Mouse (Mus musculus) thymus, postnatal 4 days (tissue): ENCODE measurements around the gene Aaed1.
"Not testable (repeated sequence)": the region's sequence is repeated elsewhere in the genome, so short reads cannot be mapped to it uniquely, and the experiment has no call there.

Experiments
- DNase-seq: peaks from one replicate; pipeline ENCODE4 v3.0.0; 2021

Gene Aaed1

DNA sequence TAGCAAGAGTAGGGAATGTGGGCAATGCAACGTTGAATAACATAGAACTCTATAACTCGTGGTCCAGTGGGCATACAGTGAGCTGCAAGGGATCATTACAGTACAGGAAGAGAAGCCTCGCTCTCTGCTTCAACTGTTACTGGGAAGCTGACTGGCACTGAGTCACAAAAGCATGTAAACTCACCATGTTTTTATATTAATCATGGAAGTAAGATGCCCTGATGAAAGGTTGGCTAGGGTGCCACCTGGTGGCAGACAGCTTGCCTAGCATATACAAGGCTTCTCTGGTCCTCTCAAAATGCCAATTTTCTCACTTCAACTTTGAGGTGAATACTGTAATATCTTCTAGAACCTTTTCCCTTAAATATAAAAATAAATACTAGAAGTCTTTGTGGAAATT lies 6.4 kb downstream of the Aaed1 start:
- DNase-seq = peak; percentile 84

DNA sequence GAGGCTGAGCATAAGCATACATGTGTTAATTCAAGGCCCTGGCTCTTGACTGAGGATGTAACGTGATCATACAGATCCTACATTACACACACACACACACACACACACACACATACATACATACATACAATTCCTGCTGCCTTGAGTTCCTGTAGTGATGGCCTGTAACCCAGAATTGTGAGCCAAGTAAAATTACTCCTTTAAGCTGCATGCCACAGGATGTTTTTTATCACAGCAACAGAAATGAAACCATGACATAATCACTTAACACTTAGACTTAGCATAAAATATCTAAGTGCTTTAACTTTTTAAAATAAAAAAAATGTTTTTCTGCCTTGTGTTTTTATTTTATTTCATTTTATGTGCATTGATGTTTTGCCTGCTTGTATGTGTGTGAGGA lies 13.4 kb downstream of the Aaed1 start:
- no peak for DNase-seq

DNA sequence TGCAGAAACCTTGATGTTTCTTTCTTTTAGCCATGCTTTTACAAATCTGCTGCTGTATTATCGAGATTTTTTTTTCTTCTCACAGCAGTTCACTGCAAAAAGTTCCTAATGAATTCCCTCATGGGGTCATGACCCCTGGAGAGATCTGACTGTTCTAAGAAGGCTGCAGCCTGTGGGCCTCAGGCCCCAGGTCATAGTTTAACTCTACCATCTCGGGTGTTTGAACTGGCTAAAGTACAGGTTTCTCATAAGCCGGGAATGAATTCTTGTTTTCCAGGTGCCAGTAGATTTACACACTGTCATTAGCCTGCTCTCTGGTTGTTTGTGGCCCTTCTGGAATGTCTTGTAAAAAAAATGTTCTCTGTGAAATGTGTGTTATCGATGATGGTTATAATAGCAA lies 25.7 kb downstream of the Aaed1 start:
- no peak for DNase-seq

DNA sequence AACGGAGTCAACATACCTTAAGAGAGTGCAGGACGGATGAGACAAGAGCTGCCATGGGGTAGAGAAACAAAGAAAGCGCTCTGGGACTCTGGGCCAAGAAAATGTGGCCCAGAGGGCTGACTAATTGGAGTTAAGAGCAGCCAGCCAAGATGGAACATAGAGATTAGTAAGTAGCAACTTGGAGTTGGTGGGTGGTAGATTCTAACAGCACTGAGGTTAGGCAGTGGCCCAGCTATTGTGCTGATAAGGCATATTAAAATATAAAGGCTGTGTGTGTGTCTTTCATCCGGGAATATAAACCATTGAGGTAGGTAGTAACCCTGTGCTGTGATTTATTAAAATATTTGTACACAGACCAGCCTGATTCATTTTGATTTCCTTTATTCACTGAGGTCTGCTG lies 26.2 kb downstream of the Aaed1 start:
- DNase-seq = no peak

DNA sequence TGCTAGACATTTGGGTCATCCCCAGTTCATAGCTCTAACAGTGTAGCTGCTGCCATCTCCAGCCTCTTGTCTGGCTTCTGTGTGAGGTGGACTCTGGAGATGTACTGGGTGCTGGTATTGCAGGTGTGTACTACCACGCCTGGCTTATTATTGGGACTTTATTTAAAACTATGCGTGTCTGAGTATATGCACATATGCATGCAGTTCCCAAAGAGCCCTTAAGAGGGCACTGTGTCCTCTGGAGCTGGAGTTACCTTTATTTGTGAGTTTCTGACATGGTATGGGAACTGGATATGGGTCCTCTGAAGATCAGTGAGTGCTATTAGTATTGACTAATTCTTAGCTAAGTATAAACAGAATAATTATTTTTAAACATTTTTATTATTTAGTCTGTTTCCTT lies 27.8 kb downstream of the Aaed1 start:
- no peak for DNase-seq

DNA sequence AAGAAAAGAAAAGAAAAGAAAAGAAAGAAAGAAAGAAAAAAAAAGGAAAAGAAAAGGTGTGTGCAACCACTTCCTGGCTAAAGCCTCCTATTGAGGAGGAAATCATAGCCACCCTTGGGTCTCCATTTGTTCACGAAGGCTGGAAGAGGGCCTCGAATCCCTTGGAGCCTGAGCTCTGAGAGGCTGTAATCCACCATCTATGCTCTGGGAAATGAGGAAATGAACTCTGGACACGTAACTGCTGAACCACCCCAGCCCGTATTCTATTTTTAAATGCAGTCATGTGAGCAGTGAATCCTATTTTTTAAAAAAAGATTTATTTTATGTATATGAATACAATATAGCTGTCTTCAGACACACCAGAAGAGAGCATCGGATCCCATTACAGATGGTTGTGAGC lies 31.6 kb downstream of the Aaed1 start:
- no peak for DNase-seq

DNA sequence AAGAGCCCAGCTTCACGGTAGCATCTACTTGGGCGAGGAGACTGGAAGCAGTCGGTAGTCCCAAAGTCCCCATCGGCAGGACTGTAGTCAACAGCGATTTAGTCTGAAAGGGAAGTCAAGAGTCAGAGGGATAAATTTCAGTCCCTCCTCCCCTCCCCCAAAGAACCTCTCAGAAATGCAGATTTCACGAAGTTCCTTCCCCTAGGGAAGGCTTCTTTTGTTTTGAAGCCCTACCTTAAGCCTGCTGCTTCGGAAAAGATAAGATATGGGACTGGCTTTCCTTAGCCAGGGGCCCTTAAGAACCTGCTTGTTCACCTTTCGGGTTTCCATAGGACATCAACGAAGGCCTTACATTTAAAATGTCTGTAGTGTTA lies 36.8 kb downstream of the Aaed1 start:
- DNase-seq = no peak

DNA sequence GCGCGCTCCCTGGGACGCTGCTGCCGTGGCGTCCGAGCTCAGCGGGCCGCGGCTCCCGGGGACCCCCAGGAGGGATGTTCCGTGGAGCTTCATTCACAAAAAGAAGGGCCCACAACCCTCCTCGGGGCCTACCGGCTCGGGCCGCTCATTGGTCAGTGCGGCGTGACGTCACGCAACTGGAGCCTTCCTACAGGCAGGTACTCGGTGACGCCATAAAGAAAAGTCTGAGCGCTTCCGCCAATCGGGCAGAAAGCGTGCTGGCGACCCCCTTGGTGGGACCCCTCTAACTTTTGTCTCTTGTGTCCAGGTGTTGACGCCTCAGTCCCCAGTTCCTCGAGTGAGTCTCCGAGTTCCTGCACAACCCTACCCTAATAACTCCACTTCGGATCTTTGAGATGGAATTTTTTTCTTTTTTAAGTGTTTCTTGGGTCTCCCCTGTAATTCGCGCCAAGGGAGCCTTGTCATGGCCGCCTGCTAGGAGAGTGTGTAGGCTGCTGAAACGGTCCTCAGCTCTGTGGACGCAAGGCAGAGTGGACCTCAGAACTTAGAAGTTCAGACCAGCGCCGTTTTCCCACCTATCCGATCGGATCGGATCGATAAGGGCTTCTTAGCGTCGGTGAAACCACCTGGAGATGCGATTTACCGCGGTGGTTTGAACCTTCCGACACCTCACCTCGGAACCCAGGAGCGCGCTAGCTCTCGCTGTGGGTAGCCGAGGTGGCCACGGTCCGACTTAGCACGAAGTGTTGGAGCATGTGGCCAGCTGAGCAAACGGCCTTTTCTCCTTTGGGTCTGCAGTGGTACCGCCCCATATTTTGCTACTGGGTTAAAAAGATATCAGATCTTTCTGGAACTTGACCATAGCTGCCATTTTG lies 37.4 kb downstream of the Aaed1 start, which contains the start of gene Cdc14b:
TSS of gene Cdc14b (minus strand) at position 412 of the 875 bp plus-strand sequence.
- peak; percentile 80 for DNase-seq

DNA sequence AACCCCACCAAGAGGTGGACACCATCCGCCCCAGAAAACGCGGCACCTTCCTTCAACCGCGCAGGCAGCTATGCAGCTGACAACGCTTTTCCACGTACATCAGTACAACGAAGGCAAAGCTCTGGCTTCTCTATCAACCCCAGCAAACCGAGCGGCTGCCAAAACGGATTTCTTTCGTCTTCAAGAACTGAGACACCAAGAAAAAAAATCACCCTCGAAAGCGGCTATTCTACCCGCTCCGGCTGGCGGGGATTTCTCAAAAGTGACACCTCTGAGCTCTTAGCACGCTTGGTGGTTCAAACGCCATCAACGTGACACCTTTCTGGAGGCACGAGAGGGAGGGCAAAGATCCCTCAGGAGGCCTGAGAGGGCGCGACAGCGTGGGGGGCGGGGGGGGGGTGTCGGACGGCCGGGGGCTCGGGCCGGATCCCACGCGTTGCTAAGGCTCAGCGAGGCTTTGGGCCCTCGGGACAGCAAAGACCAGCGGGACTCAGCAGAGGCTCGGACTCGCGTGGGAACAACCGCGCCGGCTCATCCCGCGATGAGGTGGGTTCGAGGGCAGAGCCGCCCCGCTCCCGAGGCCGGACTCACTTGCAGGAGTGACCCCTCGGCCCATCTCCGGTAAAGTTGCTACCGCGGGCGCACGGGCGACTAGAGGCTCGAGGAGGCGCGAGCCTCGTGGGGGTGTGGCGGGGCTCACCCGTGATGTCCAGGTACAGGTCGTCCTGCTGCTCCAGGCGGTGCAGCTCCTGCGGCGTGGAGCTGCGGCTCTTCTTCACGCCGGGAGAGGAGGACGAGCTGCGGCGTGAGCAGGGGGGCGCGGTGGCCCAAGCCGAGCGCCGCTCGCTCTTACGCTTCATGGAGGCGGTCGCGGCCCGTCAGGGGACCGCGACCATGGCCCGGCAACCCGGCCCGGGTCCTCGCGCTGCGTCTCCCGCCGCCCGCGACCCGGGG lies 38.3 kb downstream of the Aaed1 start:
- peak; percentile 49 for DNase-seq

DNA sequence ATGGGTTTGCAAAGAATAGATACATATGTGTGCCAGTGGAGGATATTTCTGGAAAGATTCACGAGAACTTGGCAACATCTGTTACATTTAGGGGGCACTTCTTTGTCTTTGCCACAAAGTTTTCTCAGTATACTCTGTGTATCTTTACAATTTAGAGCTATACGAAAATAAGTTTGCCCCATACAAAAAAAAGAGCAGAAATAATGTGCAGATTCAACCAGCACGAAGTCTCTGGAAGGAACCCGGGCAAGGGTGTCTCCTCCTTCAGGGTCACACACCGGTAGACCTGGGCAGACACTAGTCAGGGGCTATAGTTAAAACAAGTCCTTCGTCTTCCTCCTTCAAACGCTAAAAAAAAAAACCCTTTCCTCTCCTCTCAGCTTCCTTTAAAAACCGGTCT lies 39.2 kb downstream of the Aaed1 start:
- no peak for DNase-seq

DNA sequence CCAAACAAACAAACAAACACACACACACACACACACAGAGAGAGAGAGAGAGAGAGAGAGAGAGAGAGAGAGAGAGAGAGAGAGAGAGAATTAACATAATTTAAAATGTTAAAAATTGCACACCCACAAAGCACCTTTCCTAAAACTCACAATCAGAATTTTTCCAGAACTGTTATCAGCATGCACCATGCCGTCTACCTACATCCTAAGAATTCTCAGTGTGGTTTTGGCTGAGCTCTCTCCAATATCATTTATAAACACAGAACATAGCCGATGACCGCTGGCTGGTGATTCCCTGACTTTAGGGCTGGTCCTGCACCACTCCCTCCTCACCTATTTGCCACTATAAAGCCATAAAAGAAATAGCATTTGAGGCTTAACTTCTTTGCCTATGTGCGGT lies 44.1 kb downstream of the Aaed1 start:
- no peak for DNase-seq

DNA sequence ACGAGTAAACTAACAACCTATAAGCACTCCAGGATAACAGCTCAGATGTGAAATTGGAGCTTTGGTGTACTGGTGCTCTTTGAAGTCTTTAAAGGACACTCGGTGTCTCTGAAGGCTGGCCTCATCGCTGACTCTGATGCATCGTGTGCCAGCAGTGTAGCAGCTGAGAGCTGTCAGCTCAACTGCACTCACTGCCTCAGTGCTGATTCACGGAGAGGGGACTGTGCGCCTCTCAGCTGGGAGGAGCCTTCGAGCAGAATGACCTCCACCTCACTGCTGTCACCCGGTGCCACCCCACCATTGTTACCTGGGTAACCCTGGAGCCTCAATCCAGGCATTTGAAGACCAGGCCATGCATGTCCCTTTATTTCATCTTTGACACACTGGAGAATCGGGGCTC lies 45.4 kb downstream of the Aaed1 start:
- no peak for DNase-seq

DNA sequence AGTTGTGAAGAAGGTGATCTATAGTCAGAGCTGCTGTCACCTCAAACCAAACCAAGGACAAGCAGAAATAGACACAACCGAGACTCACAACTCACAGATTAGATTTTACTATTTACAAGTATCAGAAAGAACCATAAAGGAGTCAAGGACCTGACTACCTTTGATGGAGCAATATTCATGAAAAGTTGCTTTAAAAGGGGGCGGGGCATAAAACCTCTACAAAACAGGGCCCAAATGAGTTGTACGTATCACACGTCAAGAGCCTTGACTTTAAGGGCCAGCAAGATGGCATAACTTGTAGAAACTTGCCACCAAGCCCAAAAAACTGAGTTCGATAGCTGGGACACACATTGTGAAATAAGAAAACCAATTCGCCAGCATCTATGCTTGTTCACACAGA lies 47.9 kb downstream of the Aaed1 start:
- DNase-seq = no peak

DNA sequence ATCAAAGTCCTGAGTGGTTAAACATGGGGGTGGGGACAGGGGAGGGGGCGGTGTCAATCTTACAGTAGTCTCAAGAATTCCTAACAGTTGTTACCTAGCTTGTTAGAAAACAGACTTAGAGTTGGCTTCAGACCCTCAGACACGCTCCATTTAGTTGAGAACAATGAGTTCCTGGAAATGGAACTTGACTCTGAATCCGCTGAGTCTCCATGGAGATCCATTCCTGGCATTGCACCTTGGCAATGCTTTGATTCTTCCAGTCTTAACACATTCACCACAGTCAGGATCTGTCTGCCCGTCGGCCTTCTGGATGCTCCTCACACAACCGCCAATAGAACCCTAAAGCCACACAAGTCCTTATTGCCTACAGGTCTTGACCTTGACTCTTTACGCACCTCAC lies 52.6 kb downstream of the Aaed1 start:
- no peak for DNase-seq

DNA sequence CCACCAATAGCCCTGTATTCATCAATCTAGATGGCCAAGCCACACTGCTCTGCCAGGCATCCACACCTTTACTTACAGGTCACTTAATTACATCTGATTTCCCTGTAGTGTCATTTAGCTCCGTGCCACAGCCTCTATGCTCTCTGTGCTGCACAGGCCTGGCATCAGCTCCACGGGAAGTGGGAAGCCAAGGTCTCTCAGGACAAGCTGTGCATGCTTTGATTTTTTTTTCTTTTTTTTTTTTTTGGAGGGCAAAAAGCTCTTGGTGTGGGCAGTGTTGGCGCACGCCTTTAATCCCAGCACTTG lies 54.0 kb downstream of the Aaed1 start:
- DNase-seq = no peak

DNA sequence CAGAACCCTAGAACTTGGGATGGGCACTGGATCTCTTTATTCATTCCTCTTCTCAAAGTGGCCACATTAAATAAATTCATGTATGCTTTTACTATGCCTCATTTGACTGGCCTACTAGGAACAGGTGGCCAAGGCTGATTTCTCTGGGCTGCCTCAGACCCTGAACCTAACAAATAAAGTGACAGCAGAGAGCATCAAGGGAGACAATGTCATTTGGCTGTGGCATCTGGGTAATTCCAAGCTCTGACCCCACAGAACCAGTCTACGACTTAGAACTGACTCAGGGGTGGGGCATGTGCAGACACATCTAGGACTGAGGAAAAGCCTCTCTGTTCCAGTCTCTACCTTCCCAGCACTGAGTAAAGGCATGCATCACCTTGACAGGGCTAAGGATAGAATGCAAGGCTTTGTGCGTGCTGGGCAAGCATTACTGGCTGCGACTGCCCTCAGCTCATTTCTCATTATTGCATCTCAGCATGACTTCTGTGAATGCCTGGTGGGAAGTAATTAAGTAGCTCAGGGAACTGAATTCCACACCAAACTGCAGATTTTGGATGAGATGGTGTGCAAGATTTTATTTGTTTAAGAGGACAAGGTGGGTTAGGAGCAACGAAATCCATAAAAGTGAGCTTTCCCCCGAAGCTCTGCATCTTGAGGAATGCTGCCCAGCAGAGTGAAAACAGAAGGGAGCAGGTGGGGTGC lies 54.5 kb downstream of the Aaed1 start:
- DNase-seq = no peak

DNA sequence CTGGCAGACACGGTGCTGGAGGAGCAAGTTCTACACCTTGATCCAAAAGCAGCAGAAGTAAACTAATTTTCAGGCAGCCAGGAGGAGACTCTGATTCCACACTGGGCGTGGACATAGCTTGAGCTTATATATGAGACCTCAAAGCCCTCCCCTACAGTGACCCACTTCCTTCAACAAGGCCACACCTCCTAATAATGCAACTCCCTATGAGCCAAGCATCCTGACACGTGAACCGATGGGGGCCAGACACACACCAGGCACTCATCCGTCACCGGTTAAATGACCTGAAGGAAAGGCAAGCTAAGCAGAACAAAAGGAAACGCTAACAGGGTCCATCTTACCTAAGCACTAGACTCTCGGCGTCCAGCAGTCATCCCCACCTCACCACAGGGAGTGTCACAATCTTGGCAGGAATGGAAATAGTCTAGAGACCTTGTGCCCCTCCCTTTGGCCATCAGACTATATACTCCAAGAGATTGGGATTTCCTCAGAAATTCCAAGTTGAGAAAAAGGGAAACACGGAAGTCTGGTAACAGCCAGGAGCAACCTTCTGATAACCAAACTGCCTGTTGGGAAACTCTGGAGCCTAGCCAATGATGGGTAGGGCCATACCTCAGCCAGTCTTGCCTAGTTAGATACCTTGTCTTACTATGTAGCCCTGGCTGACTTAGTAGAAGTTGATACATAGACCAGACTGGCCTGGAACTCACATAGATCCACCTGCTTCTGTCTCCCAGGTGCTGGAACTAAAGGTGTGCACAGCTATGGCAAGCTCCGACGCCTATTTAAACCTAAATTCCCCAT lies 55.3 kb downstream of the Aaed1 start:
- no peak for DNase-seq

DNA sequence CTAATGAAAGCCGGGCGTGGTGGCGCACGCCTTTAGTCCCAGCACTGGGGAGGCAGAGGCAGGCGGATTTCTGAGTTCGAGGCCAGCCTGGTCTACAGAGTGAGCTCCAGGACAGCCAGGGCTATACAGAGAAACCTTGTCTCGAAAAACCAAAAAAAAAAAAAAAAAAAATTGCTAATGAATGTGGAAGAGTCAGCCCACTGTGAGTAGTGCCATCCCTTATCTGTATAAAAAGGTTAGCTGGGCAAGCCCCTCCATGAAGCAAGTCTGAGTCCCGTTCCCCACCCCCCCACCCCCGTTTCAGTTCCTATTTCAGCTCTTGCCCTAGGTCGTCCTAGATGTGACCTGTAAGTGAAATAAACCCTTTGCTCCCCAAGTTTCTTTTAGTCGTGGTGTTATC lies 58.3 kb downstream of the Aaed1 start:
- not testable (repeated sequence) for DNase-seq

DNA sequence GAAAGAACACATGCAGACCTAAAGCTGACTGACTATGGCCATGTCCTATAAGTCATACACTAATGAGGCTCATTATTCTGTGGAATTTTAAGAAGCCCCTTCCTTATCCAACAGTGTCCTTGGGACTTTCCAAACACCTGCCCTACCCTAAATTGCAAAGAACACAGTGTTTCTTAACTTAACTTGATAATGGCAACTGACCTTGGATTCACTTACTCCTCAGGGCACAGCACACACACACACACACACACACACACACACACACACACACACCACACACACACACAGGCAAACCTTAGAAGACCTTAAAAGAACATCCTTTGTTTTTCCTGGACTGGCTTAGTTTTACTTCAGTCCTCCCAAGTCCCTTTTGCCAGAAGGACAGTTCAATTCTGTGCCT lies 58.8 kb downstream of the Aaed1 start:
- no peak for DNase-seq

DNA sequence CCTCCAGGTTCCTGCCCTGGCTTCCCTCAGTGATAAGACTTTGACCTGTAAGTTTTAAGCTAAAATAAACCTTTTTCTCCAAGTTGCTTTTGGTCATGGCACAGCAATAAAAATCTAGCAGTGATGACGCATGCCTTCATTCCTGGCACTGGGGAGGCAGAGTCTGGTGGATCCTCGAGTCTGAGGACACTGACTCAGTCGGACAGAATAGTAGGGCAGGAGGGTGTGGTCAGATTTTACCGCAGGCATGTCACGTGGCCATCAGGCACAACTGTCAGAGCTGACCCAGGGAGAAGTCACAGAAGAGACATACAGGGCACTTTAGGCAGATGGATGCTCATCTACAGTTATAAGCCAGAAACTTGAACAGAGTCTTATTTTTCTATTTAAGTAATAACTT lies 60.4 kb downstream of the Aaed1 start:
- no peak for DNase-seq

DNA sequence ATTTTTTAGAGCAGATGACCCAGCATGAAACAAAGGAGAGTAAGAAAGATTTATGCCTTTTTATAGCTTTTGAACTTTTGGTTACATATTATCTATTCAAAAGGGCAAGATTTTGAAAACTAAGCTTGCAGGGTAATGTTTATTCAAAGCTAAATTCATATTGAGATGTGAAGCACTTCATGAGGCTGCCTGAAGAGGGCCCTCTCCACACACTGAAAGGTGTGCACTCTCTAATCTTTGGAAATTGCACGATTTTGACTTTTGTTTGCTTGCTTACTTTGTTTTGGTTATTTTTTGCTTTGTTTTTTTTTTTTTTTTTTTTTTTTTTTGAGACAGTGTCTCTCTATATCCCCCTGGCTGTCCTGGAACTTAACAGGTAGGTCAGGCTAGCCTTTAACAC lies 62.1 kb downstream of the Aaed1 start:
- peak; percentile 85 for DNase-seq

DNA sequence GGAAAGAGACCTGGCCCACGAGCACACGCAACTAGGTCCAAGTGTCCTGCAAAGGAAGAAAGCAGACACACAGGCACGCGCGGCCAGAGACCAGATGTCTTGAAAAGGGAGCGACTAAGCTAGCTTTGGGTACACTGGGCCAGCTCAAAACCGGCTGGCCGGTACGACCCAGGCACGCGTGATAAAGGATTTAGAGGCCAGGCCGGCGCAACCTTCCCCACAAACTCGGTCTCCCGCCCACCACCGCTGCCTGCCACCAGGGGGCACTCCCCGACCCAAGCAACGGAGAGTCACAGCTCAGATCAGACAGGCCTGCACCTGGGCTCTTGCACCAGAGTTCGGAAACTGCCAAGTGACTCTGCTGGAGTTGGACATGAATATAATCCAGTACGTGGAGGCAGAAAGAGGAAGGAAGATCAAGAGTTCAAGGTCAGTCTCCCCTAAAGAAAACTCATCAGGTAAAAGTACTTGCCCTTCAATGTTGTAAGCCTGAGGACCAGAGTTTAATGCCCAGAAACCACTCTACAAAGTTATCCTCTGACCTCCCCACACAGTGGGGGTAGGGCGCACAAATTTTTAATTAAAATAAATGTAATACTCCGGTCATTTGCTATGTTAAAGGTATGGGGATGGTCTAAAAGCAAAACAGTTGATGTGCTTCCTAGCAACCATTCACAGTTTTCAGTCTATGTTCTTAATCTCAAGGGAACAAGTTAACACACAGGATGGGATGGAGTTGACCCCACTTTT lies 63.6 kb downstream of the Aaed1 start:
- peak; percentile 98 for DNase-seq
